Mouse (Mus musculus) cerebellum, adult 18-20 months (tissue): ENCODE data around the gene Gtf2a1l.

Experiments
- DNase-seq, 2 experiments: peaks; one replicate each; pipeline ENCODE4 v3.0.0; 2021

Gene Gtf2a1l

GRCm38 (mm10) chr17:88668452-88668851 is at the start of gene Gtf2a1l:
TSS of gene Gtf2a1l (plus strand) at chr17:88668660.
- peak; percentile 13 to 17 for DNase-seq

DNA sequence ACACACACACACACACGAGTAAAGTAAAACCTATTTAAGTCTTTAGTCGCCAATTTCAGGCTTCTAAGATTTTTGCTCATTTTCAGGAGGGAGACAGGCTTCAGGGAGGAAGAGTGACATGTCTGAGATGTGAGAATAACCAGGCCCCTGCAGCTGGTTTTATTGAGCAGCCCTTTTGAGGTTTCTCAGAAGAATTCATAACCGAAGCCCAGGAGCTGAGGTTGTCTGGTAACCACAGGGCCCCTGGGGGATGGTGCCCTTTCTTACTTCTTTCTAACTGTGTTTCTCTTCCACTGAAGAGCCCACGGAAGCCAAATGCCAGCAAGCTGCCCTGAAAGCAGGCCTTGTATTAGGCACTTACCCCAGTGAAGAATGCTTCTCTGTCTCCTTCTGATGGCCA is 47.5 kb upstream of the Gtf2a1l start:
- DNase-seq: no peak

DNA sequence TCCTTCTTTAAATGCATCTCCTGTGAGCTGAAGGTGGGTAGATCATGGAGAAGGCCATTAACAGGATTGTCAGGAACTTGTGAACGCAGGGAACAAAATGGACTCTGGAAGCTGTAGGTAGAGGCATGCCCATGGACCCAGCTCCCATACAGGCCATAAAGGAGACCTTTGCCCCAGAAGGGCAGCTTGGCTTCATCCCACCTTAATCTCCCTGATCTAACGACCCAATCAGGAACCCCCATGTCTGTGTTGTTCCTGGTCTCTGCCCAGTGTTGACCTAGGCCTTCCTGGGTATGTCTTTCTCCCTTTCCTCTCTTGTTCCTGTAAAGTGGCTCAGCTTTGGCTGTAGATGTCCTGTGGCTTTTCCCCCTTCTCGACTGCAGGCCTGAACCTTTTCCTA is 47.1 kb upstream of the Gtf2a1l start:
- DNase-seq: no peak

DNA sequence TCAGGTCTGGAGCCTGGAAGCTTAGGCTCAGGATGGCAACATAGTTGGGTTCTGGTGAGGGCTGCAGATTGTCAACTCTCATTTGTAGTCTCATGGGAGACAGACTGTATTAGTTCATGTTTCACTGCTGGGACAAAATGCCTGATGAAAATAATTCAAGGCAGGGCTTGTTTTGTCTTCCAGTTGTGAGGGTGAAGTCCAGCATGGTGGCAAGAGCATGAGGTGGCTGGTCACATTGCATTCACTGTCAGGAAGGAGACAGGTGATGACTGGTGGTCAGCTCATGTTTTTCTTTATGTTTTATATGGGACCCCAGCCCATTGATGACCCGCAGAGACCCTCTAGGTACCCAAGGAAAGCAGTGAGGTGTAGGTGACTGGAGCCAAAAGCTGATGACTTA is 45.7 kb upstream of the Gtf2a1l start:
- no peak for DNase-seq

GRCm38 (mm10) chr17:88624386-88624785 is 44.1 kb upstream of the Gtf2a1l start:
- no peak for DNase-seq

DNA sequence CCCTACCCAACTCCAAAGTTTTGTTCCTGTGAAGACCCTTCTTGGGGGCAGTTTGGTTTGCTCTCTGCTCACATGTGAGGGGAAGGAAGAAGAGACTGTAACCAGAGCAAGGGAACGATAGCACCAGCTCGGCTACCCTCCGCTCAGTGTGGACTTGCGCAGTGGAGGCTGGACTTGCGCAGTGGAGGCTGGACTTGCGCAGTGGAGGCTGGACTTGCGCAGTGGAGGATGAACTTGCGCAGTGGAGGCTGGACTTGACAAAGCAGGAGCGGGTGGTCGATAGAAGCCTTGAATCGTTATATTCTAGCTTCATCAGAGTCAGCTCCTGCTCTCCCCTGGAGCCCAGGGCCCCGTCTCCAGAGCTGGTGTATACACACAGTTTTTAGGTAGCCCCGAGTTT is 43.1 kb upstream of the Gtf2a1l start:
- DNase-seq: no peak

DNA sequence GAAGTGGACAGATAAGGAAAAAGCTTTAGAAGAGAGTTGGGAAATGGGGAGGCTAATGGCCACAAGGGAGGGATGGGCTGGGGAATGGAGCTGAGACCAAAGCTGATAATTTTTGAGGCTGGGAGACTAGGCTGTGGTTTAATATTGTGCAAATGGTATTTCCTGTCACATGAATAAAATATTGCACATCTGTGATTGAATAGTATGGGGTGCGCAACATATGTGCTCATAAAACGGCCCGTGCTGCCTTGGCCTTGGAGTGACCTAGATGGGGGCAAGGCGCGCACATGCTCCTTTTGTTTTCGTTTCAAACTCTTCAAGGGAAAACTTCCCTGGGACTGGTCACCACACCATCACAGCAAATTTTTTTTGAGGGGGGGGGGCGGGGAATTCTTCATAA is 42.5 kb upstream of the Gtf2a1l start:
- DNase-seq: no peak

GRCm38 (mm10) chr17:88626347-88626811 is 42.1 kb upstream of the Gtf2a1l start:
- no peak for DNase-seq

GRCm38 (mm10) chr17:88627150-88627549 is 41.3 kb upstream of the Gtf2a1l start:
- no peak for DNase-seq

DNA sequence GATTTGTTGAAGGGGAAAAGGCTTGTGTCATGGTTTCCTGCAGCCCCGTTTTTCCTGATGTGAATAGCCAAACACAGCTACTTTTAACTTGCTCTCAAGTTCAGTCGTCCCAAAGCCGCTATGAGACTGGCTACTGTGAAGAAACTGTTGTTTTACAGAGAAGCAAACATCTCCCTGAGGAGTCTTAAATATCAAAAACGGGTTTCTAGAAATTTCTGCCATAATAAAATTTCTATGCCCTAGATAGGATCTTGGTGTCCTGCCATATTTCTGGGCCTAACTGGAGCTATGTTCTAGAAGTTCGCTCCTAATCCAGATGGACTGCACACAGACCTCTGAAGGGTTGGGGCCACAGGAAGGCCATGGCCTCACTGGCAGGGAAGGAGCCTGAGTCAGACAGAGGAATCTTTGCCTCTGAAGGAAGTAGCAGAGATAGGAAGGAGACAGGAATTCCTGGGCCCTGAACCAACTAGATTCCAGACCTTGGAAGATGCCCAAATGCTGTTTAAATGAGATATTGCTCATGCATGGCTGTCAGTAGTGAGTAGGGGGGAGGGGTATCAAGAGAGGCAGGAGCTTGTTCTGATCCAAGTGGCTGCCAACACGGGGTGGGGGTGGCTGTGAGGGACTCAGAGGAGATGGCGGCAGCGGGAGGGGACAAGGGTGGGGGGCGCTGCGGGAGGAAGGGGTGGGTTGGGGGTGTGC is 39.6 kb upstream of the Gtf2a1l start:
- DNase-seq: no peak

DNA sequence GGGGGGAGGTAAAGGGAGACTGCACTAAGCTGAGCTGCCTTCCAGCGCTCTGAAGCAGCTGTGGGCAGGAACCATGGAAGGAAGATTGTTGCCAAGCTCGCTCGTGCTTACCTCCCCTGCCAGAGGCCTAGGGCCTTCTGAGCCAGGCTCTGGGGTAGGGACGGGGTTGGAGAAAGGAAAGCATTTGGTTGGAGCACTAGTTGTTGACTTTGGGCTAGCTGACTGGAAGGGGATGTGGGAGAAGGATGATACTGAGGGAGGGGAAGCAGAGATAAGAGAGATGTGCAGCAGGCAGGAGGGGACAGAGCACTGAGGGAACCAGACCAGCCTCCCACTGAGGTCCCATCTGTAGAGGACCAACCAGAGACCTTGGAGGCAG is 39.1 kb upstream of the Gtf2a1l start:
- no peak for DNase-seq

DNA sequence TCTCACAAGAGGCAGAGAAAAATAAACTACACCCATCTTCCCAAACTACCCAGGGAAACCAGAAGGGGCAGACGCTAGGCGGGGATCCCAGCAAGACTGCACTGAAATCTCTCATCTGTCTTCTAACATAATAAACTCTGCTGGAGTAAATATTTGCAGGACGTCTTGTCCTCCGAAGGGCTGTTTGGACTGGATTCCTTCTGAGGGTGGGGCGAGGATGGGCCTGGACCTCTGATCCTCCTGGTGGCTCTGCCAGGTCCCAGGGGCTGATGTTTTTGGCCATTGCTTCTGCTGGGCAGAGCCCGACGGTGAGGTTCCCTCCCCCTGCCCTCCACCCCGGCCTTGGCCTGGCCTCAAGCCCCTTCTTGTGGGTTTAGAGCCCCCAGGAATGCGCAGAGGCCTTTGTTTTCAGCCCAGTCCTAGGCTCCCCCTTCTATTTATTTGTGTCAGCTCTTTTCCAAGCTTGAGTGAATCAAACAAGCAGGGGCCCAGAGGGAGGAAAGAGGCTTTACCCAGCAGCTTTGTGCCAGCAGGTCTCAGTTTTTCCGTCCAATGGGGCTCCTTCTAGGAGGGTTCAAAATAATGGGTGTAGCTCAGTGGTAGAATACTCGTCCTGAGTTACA is 38.4 kb upstream of the Gtf2a1l start:
- DNase-seq: no peak

DNA sequence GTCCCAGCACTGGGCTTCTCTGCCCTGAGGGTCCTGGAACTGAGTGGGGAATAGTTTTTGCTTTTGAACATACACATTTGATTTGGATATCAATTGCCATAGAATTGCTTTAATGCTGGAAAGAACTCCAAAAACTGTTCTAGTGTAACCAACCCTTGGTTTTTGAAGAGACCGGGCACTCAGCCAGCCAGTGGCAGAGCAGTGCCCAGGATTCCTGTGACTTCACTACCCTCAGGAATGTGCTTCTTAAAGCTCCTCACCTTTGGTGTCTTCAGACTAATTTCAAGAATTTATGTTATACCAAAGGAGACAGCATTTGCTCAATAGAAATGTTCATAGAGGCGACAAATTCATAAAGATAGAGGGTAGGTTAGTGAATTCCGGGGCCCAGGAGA is 37.9 kb upstream of the Gtf2a1l start:
- DNase-seq: no peak

DNA sequence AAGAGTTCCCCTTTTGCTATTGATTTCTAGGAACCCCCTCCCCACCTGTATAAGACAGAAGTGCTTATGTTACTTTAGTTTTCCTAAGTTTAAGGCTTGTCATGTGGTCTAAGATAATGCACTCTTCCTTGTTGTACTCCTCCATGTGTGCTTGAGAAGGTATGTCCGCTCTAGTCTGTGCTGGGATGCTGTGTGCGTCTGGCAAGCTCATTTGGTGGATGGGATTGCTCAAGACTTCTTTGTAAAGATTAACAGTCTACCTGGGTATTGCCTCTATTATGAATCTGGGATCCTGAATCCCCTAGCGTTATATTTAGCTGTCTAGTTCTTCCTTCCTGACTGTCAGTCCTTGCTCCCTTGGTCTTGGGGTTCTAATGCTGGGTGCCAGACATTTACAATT is 35.8 kb upstream of the Gtf2a1l start:
- DNase-seq: no peak

GRCm38 (mm10) chr17:88636076-88636475 is 32.4 kb upstream of the Gtf2a1l start:
- no peak for DNase-seq

GRCm38 (mm10) chr17:88636587-88636986 is 31.9 kb upstream of the Gtf2a1l start:
- DNase-seq: no peak

GRCm38 (mm10) chr17:88641012-88641411 is 27.4 kb upstream of the Gtf2a1l start:
- peak; percentile 60 to 69 for DNase-seq

DNA sequence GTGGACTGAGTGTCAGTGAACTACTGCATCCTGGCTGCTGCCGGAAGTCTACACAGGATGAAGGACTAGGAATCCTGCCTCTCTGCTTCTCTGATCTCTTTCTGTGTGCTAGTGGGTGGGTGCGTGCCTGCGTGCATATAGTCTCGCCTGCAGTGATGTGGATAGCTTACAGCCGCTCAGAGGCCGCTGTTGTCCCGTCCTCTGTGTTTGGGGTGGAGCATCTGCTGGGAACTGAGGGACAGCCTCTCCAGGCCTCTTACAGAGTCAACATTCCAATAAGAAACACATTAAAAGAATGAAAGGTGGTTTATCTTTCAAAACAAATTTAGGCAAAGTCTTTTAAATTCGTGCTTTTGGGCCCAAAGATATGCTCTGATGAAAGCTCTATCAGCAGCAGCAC is 26.6 kb upstream of the Gtf2a1l start:
- no peak for DNase-seq

GRCm38 (mm10) chr17:88644876-88645275 is 23.6 kb upstream of the Gtf2a1l start:
- DNase-seq: no peak

- no peak for DNase-seq
Observed at GRCm38 (mm10) chr17:88645299-88645698, 23.2 kb upstream of the Gtf2a1l start.

- no peak for DNase-seq
Observed at GRCm38 (mm10) chr17:88647149-88647548, 21.3 kb upstream of the Gtf2a1l start.

DNA sequence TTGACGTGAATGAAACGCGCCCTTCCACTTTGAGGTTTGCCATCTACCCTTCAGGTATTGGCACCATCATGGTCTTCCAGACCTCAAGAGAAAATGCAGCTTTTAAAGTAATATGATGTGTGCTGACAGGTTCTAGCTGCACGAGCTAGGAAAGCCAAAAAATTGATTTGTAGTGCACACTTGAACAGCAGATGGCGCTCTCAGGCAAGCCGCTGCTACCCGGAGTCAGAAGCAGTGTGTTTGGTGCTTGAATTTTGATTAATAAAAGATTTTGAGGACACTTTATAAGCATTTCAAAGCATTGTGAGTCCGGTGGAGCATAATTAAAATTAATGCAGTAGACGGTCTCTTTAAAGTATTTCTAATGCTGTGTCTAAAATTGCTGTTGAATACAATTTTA is 16.4 kb upstream of the Gtf2a1l start:
- DNase-seq: peak; percentile 71 to 80

DNA sequence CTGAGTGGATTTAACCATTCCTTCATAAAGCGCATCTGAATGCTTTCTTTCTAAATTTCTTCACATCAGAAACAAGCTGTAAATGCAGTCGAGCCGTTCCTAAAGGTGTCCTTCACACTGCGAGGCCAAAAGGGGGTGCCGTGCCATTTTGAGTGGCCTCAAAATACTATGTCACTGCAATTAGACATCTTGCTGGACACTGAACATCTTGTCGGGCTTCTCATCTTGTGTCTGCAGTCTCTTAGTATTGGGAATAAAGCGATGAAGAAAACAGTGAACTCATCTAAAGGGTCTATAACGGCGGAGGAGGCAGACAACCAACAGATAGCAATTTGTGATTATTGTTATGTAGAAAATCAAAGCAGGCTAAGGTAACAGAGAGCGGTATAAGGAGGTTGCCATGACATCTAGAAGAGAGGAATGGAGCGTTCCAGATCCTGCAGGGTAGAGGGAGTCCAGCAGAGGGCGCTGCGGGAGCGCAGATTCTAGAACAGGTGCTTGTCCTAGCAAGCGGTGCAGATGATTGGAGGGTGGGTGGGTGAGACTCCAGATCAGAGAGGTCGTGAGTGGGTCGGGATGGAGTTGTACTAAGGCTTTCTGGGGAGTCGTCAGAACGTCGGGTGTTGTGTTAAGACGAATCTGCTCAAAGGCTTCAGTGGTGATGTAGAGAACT is 15.6 kb upstream of the Gtf2a1l start:
- DNase-seq: peak; percentile 81 to 88

- no peak for DNase-seq
Observed at GRCm38 (mm10) chr17:88653375-88653769, 15.1 kb upstream of the Gtf2a1l start.
